Mouse (Mus musculus): Measurements from ENCODE around the gene Sgf29. TPM values are rescaled to one million over a fixed set of nuclear protein-coding genes. Genes with fewer than 3 reads are reported as not detected.

Sgf29 gene
- polyA plus RNA-seq, 1 experiment: 35.3 TPM

DNA sequence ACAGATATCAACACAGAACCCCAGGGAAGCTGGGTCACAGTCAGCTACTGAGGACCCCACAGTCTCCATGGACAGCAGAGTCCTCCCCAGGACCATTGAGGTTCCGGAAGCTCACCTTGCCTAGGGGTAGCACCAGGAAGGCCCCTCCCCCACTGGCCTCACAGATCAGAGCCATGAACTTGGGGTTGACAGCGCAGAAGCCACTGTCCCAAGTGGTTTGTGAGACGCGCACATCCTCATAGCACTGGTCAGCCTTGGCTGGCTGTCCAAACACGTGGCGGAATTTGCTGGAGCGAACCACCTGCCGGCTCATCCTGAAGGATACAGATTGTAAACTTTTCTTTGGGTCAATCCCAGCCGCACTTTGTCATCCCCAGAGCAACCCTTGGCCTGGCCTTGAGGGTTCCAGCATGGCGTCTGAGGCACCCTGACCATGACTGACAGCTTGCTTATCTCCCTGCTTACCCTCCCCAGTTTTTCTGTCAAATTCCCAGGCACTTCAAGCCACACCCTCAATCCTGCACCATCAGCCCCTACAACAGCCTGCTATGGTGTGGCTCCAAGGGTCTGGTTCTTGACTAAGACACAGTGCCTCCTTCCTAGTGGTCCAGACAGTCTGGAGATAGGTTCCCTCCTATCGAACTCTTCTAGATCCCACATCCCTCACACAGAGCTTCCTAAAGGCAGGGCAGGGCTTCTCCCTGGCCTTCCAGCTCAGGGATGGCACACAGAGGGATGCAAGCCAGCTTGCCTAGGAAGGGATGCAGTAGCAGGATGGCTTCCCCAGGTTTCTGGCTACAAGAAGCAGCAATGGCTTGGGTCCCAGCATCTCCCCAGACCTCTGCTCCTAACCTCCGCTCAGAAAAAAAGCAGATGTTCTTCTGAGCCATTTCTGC is 54.0 kb downstream of the Sgf29 start:
- no peak overlapping the region for H3K4me3 ChIP-seq
- H3ac ChIP-seq (ENCODE audit: control insufficient read depth, insufficient read length): no peak overlapping the region
- H3K36me3 ChIP-seq (ENCODE audit: control insufficient read depth, insufficient read depth): no peaks in the 10 kb centered on the region
- H3K79me2 ChIP-seq (ENCODE audit: control insufficient read depth, insufficient read depth): no peaks in the 10 kb centered on the region
- TF ChIP-seq TCF12 (IDR thresholded peaks at IDR 0.05; ENCODE audit: insufficient read depth, poor library complexity, severe bottlenecking): no peak
- TF ChIP-seq USF1 (IDR thresholded peaks at IDR 0.05; ENCODE audit: low read depth): no peak
- TF ChIP-seq TCF3 (IDR thresholded peaks at IDR 0.05; ENCODE audit: insufficient read length, low read depth): no peak
- TF ChIP-seq MYOD1 (IDR thresholded peaks at IDR 0.05; ENCODE audit: control insufficient read depth in 1 of 3, insufficient read length in 2 of 3, low read depth in 2 of 3): no peak
- no peak for TF ChIP-seq REST (IDR thresholded peaks at IDR 0.05; ENCODE audit: insufficient read depth, insufficient read length)
- TF ChIP-seq POLR2AphosphoS2 (IDR thresholded peaks at IDR 0.05; ENCODE audit: insufficient read length, low read depth): no peak
- TF ChIP-seq E2F4 (IDR thresholded peaks at IDR 0.05; ENCODE audit: insufficient read depth): no peak
- TF ChIP-seq MAX (IDR thresholded peaks at IDR 0.05; ENCODE audit: low read depth): no peak
- TF ChIP-seq MYOG (IDR thresholded peaks at IDR 0.05; ENCODE audit: control insufficient read depth in 1 of 3, insufficient read depth in 1 of 3, insufficient read length in 2 of 3, low read depth in 2 of 3): no peak
- no peak for TF ChIP-seq SRF (IDR thresholded peaks at IDR 0.05; ENCODE audit: control insufficient read depth, insufficient read length, low read depth)
- TF ChIP-seq CEBPB (IDR thresholded peaks at IDR 0.05; ENCODE audit: insufficient read depth, poor library complexity, severe bottlenecking): no peak
- TF ChIP-seq POLR2A (IDR thresholded peaks at IDR 0.05; ENCODE audit: insufficient read length, low read depth): no peak
- no peak overlapping the region for H3K4me2 ChIP-seq (ENCODE audit: low read depth)
- peaks cover 15% of the 10 kb centered on the region for H3K27me3 ChIP-seq (ENCODE audit: control insufficient read depth, insufficient read depth, insufficient read length)

GRCm38 (mm10) chr7:126703757-126704077 is 54.6 kb downstream of the Sgf29 start:
- Histone ChIP-seq H3K36me3 (ENCODE audit: control insufficient read depth, insufficient read depth) (no peaks in the 10 kb centered on the region), H3K27me3 (ENCODE audit: control insufficient read depth, insufficient read depth, insufficient read length) (peaks cover 19% of the 10 kb centered on the region), H3K4me2 (ENCODE audit: low read depth) (no peak overlapping the region), H3K79me2 (ENCODE audit: control insufficient read depth, insufficient read depth) (no peaks in the 10 kb centered on the region), H3K4me3 (no peak overlapping the region), H3ac (ENCODE audit: control insufficient read depth, insufficient read length) (no peak overlapping the region)
- TF ChIP-seq MAX (IDR thresholded peaks at IDR 0.05; ENCODE audit: low read depth): no peak
- no peak for TF ChIP-seq REST (IDR thresholded peaks at IDR 0.05; ENCODE audit: insufficient read depth, insufficient read length)
- no peak for TF ChIP-seq POLR2A (IDR thresholded peaks at IDR 0.05; ENCODE audit: insufficient read length, low read depth)
- no peak for TF ChIP-seq E2F4 (IDR thresholded peaks at IDR 0.05; ENCODE audit: insufficient read depth)
- TF ChIP-seq MYOD1 (IDR thresholded peaks at IDR 0.05; ENCODE audit: control insufficient read depth in 1 of 3, insufficient read length in 2 of 3, low read depth in 2 of 3): no peak

DNA sequence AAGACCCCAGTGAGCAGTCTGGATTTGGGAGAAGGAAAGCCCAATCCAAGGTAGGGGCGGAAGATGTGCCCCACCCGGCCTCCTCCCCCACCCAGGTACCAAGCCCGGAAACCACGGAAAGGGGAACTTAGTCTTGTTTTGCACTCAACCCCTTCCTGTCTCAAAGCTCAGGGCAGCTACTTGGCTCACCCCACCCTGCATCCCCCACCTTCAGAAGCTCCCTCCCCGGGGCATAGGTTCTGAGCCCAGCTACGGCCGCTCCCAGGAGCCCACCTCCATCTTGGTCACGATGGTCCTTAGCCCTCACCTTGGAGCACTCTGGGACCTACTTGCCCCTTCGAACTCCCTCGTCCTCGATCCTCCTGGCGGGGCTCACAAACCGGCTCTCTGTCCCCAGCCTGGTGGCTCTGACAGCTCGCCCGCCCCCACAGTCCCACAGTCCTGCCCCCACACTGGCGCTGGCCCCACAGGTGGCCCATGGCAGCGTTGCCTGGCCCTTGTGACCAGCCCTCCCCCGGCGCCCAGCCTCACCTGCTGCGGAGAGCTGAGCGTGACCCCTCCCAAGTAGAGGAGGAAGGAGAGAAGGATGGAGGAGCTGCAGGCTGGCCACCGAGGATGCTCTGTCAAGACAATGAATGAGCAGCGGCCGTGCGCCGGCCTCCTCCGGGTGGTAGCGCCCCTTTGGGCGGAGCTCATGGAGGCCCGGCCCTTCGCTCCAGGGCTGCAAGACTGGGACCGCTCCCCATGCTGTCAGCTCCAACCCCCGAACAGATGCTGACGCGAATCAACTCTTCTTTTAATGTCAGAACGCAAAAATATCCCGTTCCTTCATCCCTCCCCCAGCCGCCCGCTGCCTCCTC is 55.2 kb downstream of the Sgf29 start:
- Histone ChIP-seq H3K79me2 (ENCODE audit: control insufficient read depth, insufficient read depth) (no peaks in the 10 kb centered on the region), H3K4me3 (no peak overlapping the region), H3ac (ENCODE audit: control insufficient read depth, insufficient read length) (no peak overlapping the region), H3K36me3 (ENCODE audit: control insufficient read depth, insufficient read depth) (no peaks in the 10 kb centered on the region), H3K4me2 (ENCODE audit: low read depth) (peak overlapping the region; percentile 50), H3K27me3 (ENCODE audit: control insufficient read depth, insufficient read depth, insufficient read length) (peaks cover 26% of the 10 kb centered on the region)
- TF ChIP-seq POLR2A (IDR thresholded peaks at IDR 0.05; ENCODE audit: insufficient read length, low read depth) (no peak), E2F4 (IDR thresholded peaks at IDR 0.05; ENCODE audit: insufficient read depth) (no peak), CEBPB (IDR thresholded peaks at IDR 0.05; ENCODE audit: insufficient read depth, poor library complexity, severe bottlenecking) (no peak), USF1 (IDR thresholded peaks at IDR 0.05; ENCODE audit: low read depth) (no peak), MYOG (IDR thresholded peaks at IDR 0.05; ENCODE audit: control insufficient read depth in 1 of 3, insufficient read depth in 1 of 3, insufficient read length in 2 of 3, low read depth in 2 of 3) (no peak), MAX (IDR thresholded peaks at IDR 0.05; ENCODE audit: low read depth) (no peak), TCF12 (IDR thresholded peaks at IDR 0.05; ENCODE audit: insufficient read depth, poor library complexity, severe bottlenecking) (no peak), SRF (IDR thresholded peaks at IDR 0.05; ENCODE audit: control insufficient read depth, insufficient read length, low read depth) (no peak)

- H3K4me2 ChIP-seq (ENCODE audit: low read depth): no peak within 1 kb of the TSS
- H3K4me3 ChIP-seq: no peak within 1 kb of the TSS
- TF ChIP-seq CEBPB (IDR thresholded peaks at IDR 0.05; ENCODE audit: insufficient read depth, poor library complexity, severe bottlenecking) (no peak), USF1 (IDR thresholded peaks at IDR 0.05; ENCODE audit: low read depth) (no peak), SRF (IDR thresholded peaks at IDR 0.05; ENCODE audit: control insufficient read depth, insufficient read length, low read depth) (no peak), MYOG (IDR thresholded peaks at IDR 0.05; ENCODE audit: control insufficient read depth in 1 of 3, insufficient read depth in 1 of 3, insufficient read length in 2 of 3, low read depth in 2 of 3) (no peak), E2F4 (IDR thresholded peaks at IDR 0.05; ENCODE audit: insufficient read depth) (no peak), POLR2A (IDR thresholded peaks at IDR 0.05; ENCODE audit: insufficient read length, low read depth) (no peak), REST (IDR thresholded peaks at IDR 0.05; ENCODE audit: insufficient read depth, insufficient read length) (no peak), POLR2AphosphoS2 (IDR thresholded peaks at IDR 0.05; ENCODE audit: insufficient read length, low read depth) (no peak), TCF12 (IDR thresholded peaks at IDR 0.05; ENCODE audit: insufficient read depth, poor library complexity, severe bottlenecking) (no peak), TCF3 (IDR thresholded peaks at IDR 0.05; ENCODE audit: insufficient read length, low read depth) (no peak), MYOD1 (IDR thresholded peaks at IDR 0.05; ENCODE audit: control insufficient read depth in 1 of 3, insufficient read length in 2 of 3, low read depth in 2 of 3) (no peak), MAX (IDR thresholded peaks at IDR 0.05; ENCODE audit: low read depth) (no peak)
- no peak within 1 kb of the TSS for H3ac ChIP-seq (ENCODE audit: control insufficient read depth, insufficient read length)
- no peaks in the 10 kb centered on the region for H3K79me2 ChIP-seq (ENCODE audit: control insufficient read depth, insufficient read depth)
- H3K36me3 ChIP-seq (ENCODE audit: control insufficient read depth, insufficient read depth): no peaks in the 10 kb centered on the region
- H3K27me3 ChIP-seq (ENCODE audit: control insufficient read depth, insufficient read depth, insufficient read length): peaks cover 28% of the 10 kb centered on the region
These were observed 58.5 kb downstream of the Sgf29 start, which contains the start of gene Coro1a for GRCm38 (mm10) chr7:126707442-126708174. Gene Coro1a (minus strand): TSS chr7:126707787.
